Mouse (Mus musculus) kidney, adult 2 months (tissue): ENCODE measurements at regions not wholly inside any gene's neighbourhood (a gene's known extent, or its start where the extent isn't known, plus 50 kb on each side); places are given as distances from the start of the nearest gene placed in this dataset.

Experiments used
- DNase-seq: peaks from one replicate; pipeline ENCODE4 v3.0.0; 2021
- H3K27ac ChIP-seq: fragments of 200-500 bp; 2 replicates; pipeline ENCODE4 v1.5.1; 2012; ENCODE audit warnings: low read depth, low read length, control low read depth, inconsistent platforms; ENCODE audit not compliant: insufficient read depth
- H3K27me3 ChIP-seq: fragments of 200-500 bp; replicated peaks from 2 replicates; pipeline ENCODE4 v1.6.1; 2012; ENCODE audit warnings: mild to moderate bottlenecking, moderate library complexity, low read length, inconsistent platforms; ENCODE audit not compliant: control insufficient read depth, insufficient read depth
- H3K36me3 ChIP-seq: fragments of 200-500 bp; 2 replicates; pipeline ENCODE4 v1.6.1; 2012; ENCODE audit warnings: mild to moderate bottlenecking, moderate library complexity, low read length, inconsistent platforms; ENCODE audit not compliant: control insufficient read depth, insufficient read depth
- H3K4me1 ChIP-seq: fragments of 200-500 bp; 2 replicates; pipeline ENCODE4 v1.6.1; 2011; ENCODE audit warnings: low read length; ENCODE audit not compliant: control insufficient read depth, insufficient read depth
- H3K4me3 ChIP-seq: fragments of 200-500 bp; 2 replicates; pipeline ENCODE4 v1.5.1; 2011; ENCODE audit warnings: mild to moderate bottlenecking, low read depth, low read length, control low read depth; ENCODE audit not compliant: insufficient read depth
- CTCF ChIP-seq: fragments of 200-500 bp; conservative IDR thresholded peaks from 2 replicates; pipeline ENCODE4 v1.5.1; 2011; ENCODE audit warnings: low read depth, mild to moderate bottlenecking, control low read depth, low read length, moderate library complexity, mixed read lengths; ENCODE audit not compliant: insufficient read depth, insufficient read length
- POLR2A ChIP-seq: fragments of 200-500 bp; IDR thresholded peaks from one replicate; pipeline ENCODE4 v1.6.1; 2011; ENCODE audit warnings: low read depth, low read length, control low read depth
- WGBS: fragments of 180-500 bp; shearing (Covaris S2); methylation state at CpG from one replicate; pipeline ENCODE4 v1.1.7; 2018; 5-methylcytosine and 5-hydroxymethylcytosine counted together

GRCm38 (mm10) chr16:8176126-8176525, 248.8 kb downstream of the Tmem114 start:
- H3K27me3 ChIP-seq = no peaks in the 10 kb centered on the region
- no peak for TF ChIP-seq CTCF
- no peak for TF ChIP-seq POLR2A
- H3K36me3 ChIP-seq = no peaks in the 10 kb centered on the region
- no peaks in the 10 kb centered on the region for H3K4me1 ChIP-seq
- H3K4me3 ChIP-seq = no peak overlapping the region
- no peak for DNase-seq
- no peak overlapping the region for H3K27ac ChIP-seq
- 60% methylated on average over 6 of the region's 6 CpGs for WGBS
